Mouse (Mus musculus): ENCODE results near the gene Wipi1. TPM values are rescaled to one million over a fixed set of nuclear protein-coding genes. Genes with fewer than 3 reads are reported as not detected.

The Wipi1 gene
- polyA plus RNA-seq, 1 experiment from 2014 or later: 37.5 TPM

DNA sequence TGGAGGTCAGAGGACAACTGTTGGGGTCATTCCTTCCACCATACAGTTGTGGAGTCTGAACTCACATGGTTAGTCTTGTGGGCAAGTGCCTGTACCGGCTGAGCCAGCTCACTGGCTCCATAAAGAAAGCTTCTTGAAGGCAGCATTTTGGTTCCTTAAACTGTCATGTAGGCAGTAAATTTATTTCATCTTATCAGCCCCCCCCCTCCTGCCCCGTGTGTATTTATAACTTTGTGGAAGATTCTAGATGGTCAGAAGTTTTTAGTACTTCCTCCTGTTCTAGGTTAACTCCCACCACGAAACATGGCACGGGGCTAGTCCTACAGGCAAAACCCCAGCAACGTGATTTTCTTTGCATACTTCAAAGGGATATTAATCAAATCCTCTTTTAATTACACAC is 86.9 kb downstream of the Wipi1 start:
- no peak for ATAC-seq (ENCODE audit: insufficient read depth, low FRiP score, low read depth)

More for the DNA sequence above, 86.9 kb downstream of the Wipi1 start:
- H3K9ac ChIP-seq: no peak overlapping the region
- H3K36me3 ChIP-seq: no peaks in the 10 kb centered on the region
- 76% methylated on average over 5 of the region's 5 CpGs for WGBS
- no peaks in the 10 kb centered on the region for H3K4me1 ChIP-seq
- no peak overlapping the region for H3K27ac ChIP-seq
- H3K4me2 ChIP-seq: no peak overlapping the region
- H3K27me3 ChIP-seq (replicated peaks): no peaks in the 10 kb centered on the region
- no peak overlapping the region for H3K4me3 ChIP-seq (replicated peaks)
- no peaks in the 10 kb centered on the region for H3K9me3 ChIP-seq

Other genes starting within 250 kb of the Wipi1 start
- 26.6 and 29.0 TPM in 2 replicates for gene Gna13, start 249.1 kb downstream of the Wipi1 start, polyA plus RNA-seq (2015; fragmentation: Nextera tagmentation; extraction: Ambion mirVana)
- gene 9930022D16Rik, start 198.1 kb downstream of the Wipi1 start, polyA plus RNA-seq (2015; fragmentation: Nextera tagmentation; extraction: Ambion mirVana): not detected in 2 replicates
- gene Amz2, start 186.0 kb downstream of the Wipi1 start, polyA plus RNA-seq (2015; fragmentation: Nextera tagmentation; extraction: Ambion mirVana): 35.7 and 40.4 TPM in 2 replicates
- 3.6 and 3.8 TPM in 2 replicates for gene Arsg, start 138.6 kb downstream of the Wipi1 start, polyA plus RNA-seq (2015; fragmentation: Nextera tagmentation; extraction: Ambion mirVana)
- gene Slc16a6, start 138.4 kb downstream of the Wipi1 start, polyA plus RNA-seq (2015; fragmentation: Nextera tagmentation; extraction: Ambion mirVana): 10.3 and 12.9 TPM in 2 replicates
- gene Prkar1a, start 37.4 kb upstream of the Wipi1 start, polyA plus RNA-seq (2015; fragmentation: Nextera tagmentation; extraction: Ambion mirVana): 291 and 297 TPM in 2 replicates
- gene Fam20a, start 110.3 kb upstream of the Wipi1 start, polyA plus RNA-seq (2015; fragmentation: Nextera tagmentation; extraction: Ambion mirVana): 2.3 and 3.0 TPM in 2 replicates
- not detected in 2 replicates for gene 1700012B07Rik, start 216.1 kb upstream of the Wipi1 start, polyA plus RNA-seq (2015; fragmentation: Nextera tagmentation; extraction: Ambion mirVana)